Mouse (Mus musculus) ES-Bruce4 (cell line): Measurements from ENCODE around the gene Ibsp.

Experiments
- CTCF ChIP-seq: IDR thresholded peaks from one replicate; pipeline ENCODE4 v1.8.1; 2011; ENCODE audit warnings: low read depth, low read length
- EP300 ChIP-seq: IDR thresholded peaks from 2 replicates; pipeline ENCODE4 v1.6.1; 2011; ENCODE audit warnings: low read depth, low read length; ENCODE audit not compliant: insufficient read depth

DNA sequence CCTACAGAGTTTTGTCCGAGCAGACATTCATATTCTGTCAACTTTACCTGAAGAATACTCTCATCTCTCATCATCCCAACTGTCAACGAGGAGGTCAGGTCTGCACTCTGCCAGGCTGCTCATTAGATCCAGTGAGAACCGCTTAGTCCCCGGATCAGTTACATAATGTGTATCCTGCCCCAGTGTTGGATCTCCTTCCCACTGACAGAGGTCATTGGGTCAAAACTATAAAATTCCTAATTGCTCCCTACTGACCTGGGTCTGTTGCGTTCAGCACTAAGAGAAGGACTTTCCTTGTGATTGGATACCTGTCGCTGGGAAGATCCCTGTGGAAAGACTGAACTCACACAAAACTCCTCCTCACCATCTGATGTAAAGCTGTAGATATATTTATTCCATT is 60.3 kb downstream of the Ibsp start:
- TF ChIP-seq CTCF (no peak), EP300 (no peak)
